Mouse (Mus musculus): ENCODE results near the gene Hist1h1d.

DNA sequence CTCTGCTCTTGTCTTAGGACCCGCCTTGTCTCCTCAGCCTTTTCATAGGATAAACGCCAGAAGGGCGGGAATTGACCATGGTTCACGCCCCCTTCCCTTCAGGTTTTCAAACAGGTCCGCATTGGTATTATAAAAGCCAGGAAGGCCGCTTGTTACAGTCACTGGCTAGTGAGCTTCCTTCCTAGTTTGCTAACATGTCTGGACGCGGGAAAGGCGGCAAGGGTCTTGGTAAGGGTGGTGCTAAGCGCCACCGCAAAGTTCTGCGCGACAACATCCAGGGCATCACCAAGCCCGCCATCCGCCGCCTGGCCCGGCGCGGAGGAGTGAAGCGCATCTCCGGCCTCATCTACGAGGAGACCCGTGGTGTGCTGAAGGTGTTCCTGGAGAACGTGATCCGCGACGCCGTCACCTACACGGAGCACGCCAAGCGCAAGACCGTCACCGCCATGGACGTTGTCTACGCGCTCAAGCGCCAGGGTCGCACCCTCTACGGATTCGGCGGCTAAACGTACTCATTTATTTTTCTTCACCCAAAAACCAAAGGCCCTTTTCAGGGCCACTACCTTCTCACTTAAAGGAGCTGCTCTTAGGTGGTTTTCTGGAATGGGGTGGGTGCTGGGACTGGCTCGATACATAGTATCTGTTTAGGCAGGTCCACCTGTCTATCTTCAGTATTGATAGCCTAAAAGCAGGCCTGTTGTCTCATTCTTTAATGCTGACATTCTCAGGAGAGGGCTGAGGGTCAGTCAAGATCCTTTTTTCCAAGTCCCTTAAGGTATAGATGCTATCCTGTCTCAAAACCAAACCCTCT is 28.6 kb downstream of the Hist1h1d start, which contains the start of gene Hist1h4d:
- TF ChIP-seq CTCF (IDR thresholded peaks at IDR 0.05; ENCODE audit: low read depth), result no peak
- peak; percentile 94 for TF ChIP-seq EP300 (IDR thresholded peaks at IDR 0.05; ENCODE audit: low read depth)
